Mouse (Mus musculus) testis, adult 2 months (tissue): Measurements from ENCODE around the gene Drc7. TPM values are rescaled to one million over a fixed set of nuclear protein-coding genes. Genes with fewer than 3 reads are reported as not detected.

Experiments used
- H3K27ac ChIP-seq: fragments of 200-500 bp; 2 replicates; pipeline ENCODE4 v1.5.1; 2012; ENCODE audit warnings: low read depth, low read length; ENCODE audit not compliant: control insufficient read depth, insufficient read depth
- H3K27me3 ChIP-seq: fragments of 200-500 bp; 2 replicates; pipeline ENCODE4 v1.6.1; 2012; ENCODE audit warnings: mild to moderate bottlenecking, low read length, moderate library complexity; ENCODE audit not compliant: control insufficient read depth, insufficient read depth
- H3K36me3 ChIP-seq: fragments of 200-500 bp; 2 replicates; pipeline ENCODE4 v1.6.1; 2012; ENCODE audit warnings: mild to moderate bottlenecking, low read length; ENCODE audit not compliant: control insufficient read depth, insufficient read depth
- H3K4me1 ChIP-seq: fragments of 200-500 bp; 2 replicates; pipeline ENCODE4 v1.6.1; 2012; ENCODE audit warnings: low read length; ENCODE audit not compliant: control insufficient read depth, insufficient read depth
- H3K4me3 ChIP-seq: fragments of 200-500 bp; 2 replicates; pipeline ENCODE4 v1.5.1; 2012; ENCODE audit warnings: low read depth, mild to moderate bottlenecking, low read length, moderate library complexity, mixed read lengths; ENCODE audit not compliant: control insufficient read depth
- CTCF ChIP-seq: fragments of 200-500 bp; IDR thresholded peaks from 2 replicates; pipeline ENCODE4 v1.5.1; 2012; ENCODE audit warnings: low read depth, mild to moderate bottlenecking, inconsistent platforms, low read length, moderate library complexity; ENCODE audit not compliant: control insufficient read depth, insufficient read depth, insufficient replicate concordance
- POLR2A ChIP-seq: fragments of 200-500 bp; IDR thresholded peaks from 2 replicates; pipeline ENCODE4 v1.6.1; 2012; ENCODE audit warnings: low read depth, mild to moderate bottlenecking, inconsistent platforms, low read length, moderate library complexity; ENCODE audit not compliant: control insufficient read depth
- polyA plus RNA-seq: library from polyadenylated mRNA; depleted of rRNA; stranded (reverse); fragments of >200 nt; gene quantifications from 2 replicates; pipeline ENCODE4 v1.2.3, GENCODE M21; 2012; rRNA removed

Gene Drc7
- 82.6 and 87.3 TPM in 2 replicates for polyA plus RNA-seq

DNA sequence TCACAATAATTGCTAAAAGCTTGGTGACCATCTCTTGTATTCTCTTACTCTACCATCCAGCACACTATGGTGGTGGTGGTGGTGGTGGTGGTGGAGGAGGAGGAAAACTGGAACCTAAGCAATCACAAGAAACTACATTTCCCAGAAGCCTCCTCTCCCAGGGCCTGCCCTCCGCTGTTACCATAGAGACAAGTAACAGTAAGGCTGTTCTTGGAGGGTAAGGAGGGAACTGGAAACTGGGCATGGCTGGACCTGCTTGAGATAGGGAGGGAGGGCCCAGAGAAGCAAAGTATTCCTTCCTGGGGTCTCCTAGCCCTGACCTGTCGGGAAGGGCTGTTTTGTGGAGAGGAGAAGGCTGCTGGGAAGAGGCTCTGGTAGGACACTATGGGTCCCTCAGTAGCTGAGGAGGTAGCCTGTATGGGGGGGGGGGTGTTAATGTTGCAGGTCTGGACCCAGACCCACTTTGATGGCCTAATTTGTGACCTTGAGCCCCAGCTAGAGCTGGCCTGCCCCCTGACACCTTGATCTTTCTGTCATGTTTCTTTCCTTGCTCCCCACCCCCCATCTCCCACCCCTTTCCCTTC lies at the start of gene Drc7:
Gene Drc7, plus strand, starts transcription at position 177 of the 584 bp plus-strand sequence.
- TF ChIP-seq CTCF (no peak), POLR2A (peak; percentile 37; the same call in 1 of the 2 replicates)
- H3K27me3 ChIP-seq = no peaks in the 10 kb centered on the region
- H3K4me1 ChIP-seq = peaks cover 5% of the 10 kb centered on the region
- no peaks in the 10 kb centered on the region; the same call in 1 of the 2 replicates for H3K36me3 ChIP-seq
- peak within 1 kb of the TSS; percentile 90 for H3K4me3 ChIP-seq
- peak within 1 kb of the TSS; percentile 66 for H3K27ac ChIP-seq

GRCm38 (mm10) chr8:95012442-95012919 lies 42.4 kb upstream of the Drc7 start:
- Histone ChIP-seq H3K4me3 (no peak overlapping the region), H3K4me1 (no peaks in the 10 kb centered on the region), H3K36me3 (no peaks in the 10 kb centered on the region), H3K27me3 (no peaks in the 10 kb centered on the region), H3K27ac (no peak overlapping the region)
- TF ChIP-seq CTCF (no peak), POLR2A (no peak)

DNA sequence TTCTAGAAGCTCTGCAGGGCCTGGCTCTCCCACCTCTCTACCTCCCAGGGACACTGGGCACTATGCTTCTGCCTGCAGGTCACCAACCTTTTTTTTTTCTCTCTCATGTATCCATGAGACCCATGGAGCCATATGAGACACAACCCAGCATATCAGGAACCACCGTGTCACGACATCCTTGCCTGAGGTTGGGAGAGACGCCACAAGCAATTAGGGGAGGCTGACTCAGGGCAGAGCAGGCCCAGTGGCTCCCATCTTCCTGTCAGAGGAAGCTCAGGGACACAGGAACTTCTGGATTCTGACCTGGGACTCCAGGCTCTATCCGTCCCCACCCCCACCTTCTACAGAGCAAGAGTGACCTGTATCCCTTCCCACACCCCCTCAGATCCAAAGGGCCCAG lies 39.0 kb upstream of the Drc7 start:
- Histone ChIP-seq H3K27me3 (no peaks in the 10 kb centered on the region), H3K36me3 (no peaks in the 10 kb centered on the region), H3K4me1 (peaks cover 4% of the 10 kb centered on the region), H3K27ac (no peak overlapping the region), H3K4me3 (no peak overlapping the region)
- TF ChIP-seq POLR2A = no peak
- no peak for TF ChIP-seq CTCF

DNA sequence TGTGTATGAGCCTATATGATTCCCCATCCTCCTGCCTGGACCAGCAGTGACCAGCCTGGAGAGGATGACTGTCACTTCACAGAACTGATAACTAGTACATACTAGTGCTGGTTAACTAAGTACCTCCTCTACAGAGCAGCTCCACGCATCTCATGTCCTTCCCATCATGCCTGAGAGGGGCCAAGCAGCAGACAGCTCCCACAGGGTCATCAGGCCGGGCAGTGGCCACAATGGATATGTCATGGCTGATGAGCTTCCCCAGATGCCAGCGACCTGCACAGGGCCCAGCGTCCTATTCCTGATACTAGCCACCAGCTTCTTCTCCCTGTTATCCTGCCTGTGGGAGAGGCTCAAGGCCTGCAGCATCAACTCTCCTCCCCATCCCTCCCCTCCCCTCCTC lies 38.2 kb upstream of the Drc7 start:
- no peak for TF ChIP-seq CTCF
- TF ChIP-seq POLR2A = no peak
- peaks cover 4% of the 10 kb centered on the region for H3K4me1 ChIP-seq
- no peaks in the 10 kb centered on the region for H3K27me3 ChIP-seq
- H3K4me3 ChIP-seq = no peak overlapping the region
- no peak overlapping the region for H3K27ac ChIP-seq
- no peaks in the 10 kb centered on the region for H3K36me3 ChIP-seq

DNA sequence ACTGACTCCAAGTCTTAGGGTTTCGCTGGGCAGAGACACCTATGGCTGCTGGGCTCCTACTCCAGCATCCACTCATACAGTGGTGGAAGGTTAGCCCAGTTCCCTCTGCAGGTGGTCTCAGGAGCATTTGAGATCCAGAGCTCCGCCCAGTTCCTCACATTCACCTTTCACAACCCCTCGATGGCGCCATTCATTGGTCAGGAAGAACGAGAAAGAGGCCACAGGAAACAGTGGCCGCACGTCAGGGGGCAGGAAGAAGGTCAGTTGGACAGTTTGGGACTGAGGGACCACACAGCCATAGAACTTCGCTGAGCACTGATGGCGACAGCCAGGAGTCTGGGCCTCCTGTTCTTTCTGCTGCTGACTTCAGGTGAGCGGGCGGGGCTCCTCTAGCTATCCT lies 37.5 kb upstream of the Drc7 start, which contains the start of gene Adgrg3:
Gene Adgrg3, plus strand, starts transcription at position 242 of the 400 bp plus-strand sequence.
- no peaks in the 10 kb centered on the region for H3K36me3 ChIP-seq
- TF ChIP-seq CTCF = no peak
- no peak for TF ChIP-seq POLR2A
- H3K27ac ChIP-seq = no peak within 1 kb of the TSS
- peaks cover 4% of the 10 kb centered on the region for H3K4me1 ChIP-seq
- no peaks in the 10 kb centered on the region for H3K27me3 ChIP-seq
- H3K4me3 ChIP-seq = no peak within 1 kb of the TSS

- H3K27me3 ChIP-seq = no peaks in the 10 kb centered on the region
- H3K27ac ChIP-seq = no peak overlapping the region
- H3K36me3 ChIP-seq = no peaks in the 10 kb centered on the region
- TF ChIP-seq CTCF (no peak), POLR2A (no peak)
- H3K4me1 ChIP-seq = peaks cover 4% of the 10 kb centered on the region
- H3K4me3 ChIP-seq = no peak overlapping the region
Observed at GRCm38 (mm10) chr8:95017969-95018635, 36.8 kb upstream of the Drc7 start.

DNA sequence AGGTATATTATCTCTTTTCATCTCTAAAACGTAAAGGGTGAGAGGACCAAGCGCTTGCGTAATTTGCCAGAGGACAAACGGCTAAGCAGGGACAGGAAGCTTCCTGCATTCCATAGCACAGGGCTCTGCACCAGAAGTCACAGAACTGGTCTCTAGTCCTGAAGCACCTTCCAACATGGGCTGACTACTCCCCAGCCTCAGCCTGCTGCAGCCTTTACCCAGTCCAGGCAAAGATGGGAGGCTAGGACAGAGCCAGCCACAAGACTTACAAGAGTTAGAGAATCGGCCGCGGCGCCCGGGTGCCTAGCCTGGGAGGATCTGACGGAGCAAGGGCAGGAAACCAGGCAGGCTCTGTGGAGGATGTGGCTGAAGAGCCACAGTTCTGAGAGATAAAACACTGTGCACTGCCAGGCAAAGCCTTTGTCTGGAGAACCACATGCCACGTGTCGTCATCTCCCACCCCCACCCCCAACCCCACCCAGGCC lies 34.6 kb upstream of the Drc7 start:
- Histone ChIP-seq H3K27me3 (no peaks in the 10 kb centered on the region), H3K4me1 (peaks cover 4% of the 10 kb centered on the region), H3K36me3 (no peaks in the 10 kb centered on the region), H3K4me3 (no peak overlapping the region), H3K27ac (no peak overlapping the region)
- TF ChIP-seq POLR2A (no peak), CTCF (no peak)
